Mouse (Mus musculus): ENCODE results near the gene Nab1. TPM values are rescaled to one million over a fixed set of nuclear protein-coding genes. Genes with fewer than 3 reads are reported as not detected.

Nab1 gene
- polyA plus RNA-seq, 1 experiment from 2014 or later, result 14.6 TPM

- Histone ChIP-seq H3K27me3 (no peaks in the 10 kb centered on the region), H3K9ac (no peak overlapping the region), H3K4me3 (no peak overlapping the region), H3K36me3 (no peaks in the 10 kb centered on the region), H3K4me2 (no peak overlapping the region), H3K4me1 (replicated peaks) (no peaks in the 10 kb centered on the region), H3K27ac (replicated peaks) (no peak overlapping the region), H3K9me3 (no peaks in the 10 kb centered on the region)
- ATAC-seq (ENCODE audit: low FRiP score, low read depth), result no peak
- WGBS, result 69% methylated on average over 2 of the region's 2 CpGs
Measured at GRCm38 (mm10) chr1:52427841-52428464, 72.5 kb downstream of the Nab1 start.

GRCm38 (mm10) chr1:52423846-52424245 is 76.6 kb downstream of the Nab1 start:
- Histone ChIP-seq H3K36me3 (no peaks in the 10 kb centered on the region), H3K4me1 (replicated peaks) (no peaks in the 10 kb centered on the region), H3K9me3 (no peaks in the 10 kb centered on the region), H3K27ac (replicated peaks) (no peak overlapping the region), H3K4me3 (no peak overlapping the region), H3K27me3 (no peaks in the 10 kb centered on the region), H3K4me2 (no peak overlapping the region), H3K9ac (no peak overlapping the region)
- 84% methylated on average over 1 of the region's 1 CpGs for WGBS
- ATAC-seq (ENCODE audit: low FRiP score, low read depth), result no peak

- H3K9me3 ChIP-seq, result no peaks in the 10 kb centered on the region
- no peaks in the 10 kb centered on the region for H3K27me3 ChIP-seq
- ATAC-seq (ENCODE audit: low FRiP score, low read depth), result no peak
- no peak overlapping the region for H3K27ac ChIP-seq (replicated peaks)
- WGBS, result 91% methylated on average over 2 of the region's 2 CpGs
- no peaks in the 10 kb centered on the region for H3K4me1 ChIP-seq (replicated peaks)
- H3K9ac ChIP-seq, result no peak overlapping the region
- H3K4me2 ChIP-seq, result no peak overlapping the region
- H3K36me3 ChIP-seq, result no peaks in the 10 kb centered on the region
- no peak overlapping the region for H3K4me3 ChIP-seq
Measured at GRCm38 (mm10) chr1:52423057-52423456, 77.4 kb downstream of the Nab1 start.

- no peak overlapping the region for H3K27ac ChIP-seq (replicated peaks)
- no peaks in the 10 kb centered on the region for H3K27me3 ChIP-seq
- no peak overlapping the region for H3K9ac ChIP-seq
- no peak overlapping the region for H3K4me3 ChIP-seq
- no peaks in the 10 kb centered on the region for H3K36me3 ChIP-seq
- no peaks in the 10 kb centered on the region for H3K9me3 ChIP-seq
- H3K4me2 ChIP-seq, result no peak overlapping the region
- 82% methylated on average over 3 of the region's 3 CpGs for WGBS
- H3K4me1 ChIP-seq (replicated peaks), result no peaks in the 10 kb centered on the region
- ATAC-seq (ENCODE audit: low FRiP score, low read depth), result no peak
Measured at GRCm38 (mm10) chr1:52422137-52422536, 78.3 kb downstream of the Nab1 start.

- Histone ChIP-seq H3K4me3 (no peak overlapping the region), H3K9ac (no peak overlapping the region), H3K36me3 (no peaks in the 10 kb centered on the region), H3K27me3 (no peaks in the 10 kb centered on the region), H3K9me3 (no peaks in the 10 kb centered on the region), H3K4me2 (no peak overlapping the region), H3K27ac (replicated peaks) (no peak overlapping the region), H3K4me1 (replicated peaks) (no peaks in the 10 kb centered on the region)
- ATAC-seq (ENCODE audit: low FRiP score, low read depth), result no peak
Measured at GRCm38 (mm10) chr1:52421623-52422022, 78.9 kb downstream of the Nab1 start.

- WGBS, result 90% methylated on average over 7 of the region's 7 CpGs
- no peak for ATAC-seq (ENCODE audit: low FRiP score, low read depth)
Measured at GRCm38 (mm10) chr1:52419088-52419819, 81.2 kb downstream of the Nab1 start.

More at GRCm38 (mm10) chr1:52419088-52419819, 81.2 kb downstream of the Nab1 start:
- Histone ChIP-seq H3K4me3 (no peak overlapping the region), H3K9me3 (no peaks in the 10 kb centered on the region), H3K27ac (replicated peaks) (no peak overlapping the region), H3K9ac (no peak overlapping the region), H3K27me3 (no peaks in the 10 kb centered on the region), H3K4me2 (no peak overlapping the region), H3K36me3 (no peaks in the 10 kb centered on the region), H3K4me1 (replicated peaks) (no peaks in the 10 kb centered on the region)

Other genes starting within 250 kb of the Nab1 start
- gene Nemp2, start 130.0 kb upstream of the Nab1 start, polyA plus RNA-seq (2015; fragmentation: Nextera tagmentation; extraction: Ambion mirVana), result 4.5 and 5.9 TPM in 2 replicates
- gene Mfsd6, start 226.8 kb upstream of the Nab1 start, polyA plus RNA-seq (2015; fragmentation: Nextera tagmentation; extraction: Ambion mirVana), result 12.2 and 12.8 TPM in 2 replicates